ENCODE assay signal across 27 mouse cellular contexts in genomic region chr16:88212531-88212930, GRCm38 (mm10).
A peak's percentile ranks its signal among the peaks of the same experiment; 100 is the strongest.
DNase-seq lines count a peak whose midpoint lies in the region; TF ChIP-seq lines count a peak whose summit lies in the region.
"Had no signal": no experiment of that assay in that cellular context is flagged by ENCODE, and none has a peak within 500 bp of the region (broad histone marks: within the 10 kb centered on the region; RNA-seq: fewer than 3 reads in every experiment).

No protein-coding gene starts in this region.

- no peaks in the 10 kb centered on the region for H3K9me3 ChIP-seq in CH12.LX (replicated peaks; ENCODE audit: low read length)
- H3K9me3 ChIP-seq: embryonic facial prominence, embryonic 15.5 days; forebrain, embryonic 12.5 days; heart, embryonic 12.5 days; limb, embryonic 12.5 days; liver, embryonic 15.5 days; midbrain, embryonic 15.5 days; neural tube, embryonic 12.5 days had no signal

- H3K79me2 ChIP-seq in CH12.LX (replicated peaks; ENCODE audit: control insufficient read depth, extremely low read depth, insufficient read depth, poor library complexity, severe bottlenecking) = no peaks in the 10 kb centered on the region

- H3K4me1 ChIP-seq in CH12.LX (ENCODE audit: control insufficient read depth in 1 of 2, insufficient read depth in 2 of 2) = 0 out of 4 replicates have a peak, but pooled peaks cover 0 to 5% of the 10 kb centered on the region in 2 experiments
- H3K4me1 ChIP-seq: embryonic facial prominence, embryonic 15.5 days; forebrain, embryonic 12.5 days; heart, embryonic 12.5 days; limb, embryonic 12.5 days; liver, embryonic 15.5 days; midbrain, embryonic 15.5 days; neural tube, embryonic 12.5 days had no signal

- intact Hi-C loops in left cerebral cortex, adult 2 months (cut with DNase I) = loop anchor here (10.0 kb wide), 2 partner anchors 332 to 1552 kb away; no protein-coding TSS in a partner anchor

- no peak overlapping the region for H3K27ac ChIP-seq in CH12.LX (ENCODE audit: insufficient read depth, low read depth)
- H3K27ac ChIP-seq in left cerebral cortex, adult 2 months = no peak overlapping the region
- H3K27ac ChIP-seq: embryonic facial prominence, embryonic 15.5 days; forebrain, embryonic 12.5 days; hindbrain, embryonic 14.5 days; limb, embryonic 12.5 days; liver, embryonic 15.5 days; midbrain, embryonic 15.5 days; neural tube, embryonic 12.5 days had no signal

- no peak overlapping the region for H3K4me3 ChIP-seq in CH12.LX (replicated peaks in 1 of 3; ENCODE audit: low read depth in 2 of 3, low read length in 2 of 3, poor library complexity in 1 of 3)
- no peak overlapping the region for H3K4me3 ChIP-seq in left cerebral cortex, adult 2 months
- H3K4me3 ChIP-seq: embryonic facial prominence, embryonic 15.5 days; forebrain, embryonic 12.5 days; heart, embryonic 12.5 days; limb, embryonic 12.5 days; liver, embryonic 15.5 days; midbrain, embryonic 15.5 days; myocyte; neural tube, embryonic 12.5 days had no signal

- no peak overlapping the region for H3K9ac ChIP-seq in CH12.LX (ENCODE audit: insufficient read depth, low read depth)
- H3K9ac ChIP-seq: embryonic facial prominence, embryonic 15.5 days; forebrain, embryonic 12.5 days; forebrain, postnatal 0 days; heart, embryonic 12.5 days; hindbrain, embryonic 14.5 days; limb, embryonic 12.5 days; liver, embryonic 15.5 days; lung, embryonic 14.5 days; midbrain, embryonic 15.5 days; neural tube, embryonic 12.5 days had no signal

- peak; percentile 5 for DNase-seq in gastrocnemius, postnatal 25 days
- DNase-seq in gastrocnemius, postnatal 4 days (ENCODE audit: low spot score in 2 of 2) = no peak
- DNase-seq in CH12.LX (ENCODE audit: extremely low read depth) = no peak
- DNase-seq in thymus, adult 18-20 months = peak; percentile 26 to 55
- DNase-seq in thymus, postnatal 25 days = peak; percentile 72
- DNase-seq in left cerebral cortex, adult 2 months (ENCODE audit: extremely low spot score in 1 of 2, low spot score in 2 of 2) = no peak
- no peak for DNase-seq in heart, adult 8-10 months (ENCODE audit: low spot score)
- DNase-seq: cerebellum, adult 11-12 months; cerebellum, adult 9-11 months; forebrain, postnatal 0 days; gastrocnemius, postnatal 14 days; heart, adult 18-20 months; heart, postnatal 4 days; kidney, adult 11 months; lung, postnatal 14 days; right cerebral cortex, adult 18-20 months; spleen, adult 18-20 months had no signal

- in situ Hi-C loops in CH12.LX (cut with MboI; ENCODE audit: low pct_ligation_motif_present, low pct_unique_long_range_greater_than_20kb, low sequenced_read_pairs) = no loop called here

- no peaks in the 10 kb centered on the region for H3K27me3 ChIP-seq in CH12.LX (replicated peaks)
- H3K27me3 ChIP-seq: embryonic facial prominence, embryonic 15.5 days; forebrain, embryonic 12.5 days; heart, embryonic 12.5 days; limb, embryonic 12.5 days; liver, embryonic 15.5 days; midbrain, embryonic 15.5 days; neural tube, embryonic 12.5 days had no signal

- H3K4me2 ChIP-seq in CH12.LX (ENCODE audit: insufficient read depth, low read depth, poor library complexity, severe bottlenecking) = no peak overlapping the region
- H3K4me2 ChIP-seq: embryonic facial prominence, embryonic 15.5 days; forebrain, embryonic 12.5 days; heart, embryonic 12.5 days; hindbrain, embryonic 14.5 days; limb, embryonic 12.5 days; liver, embryonic 15.5 days; lung, embryonic 14.5 days; midbrain, embryonic 15.5 days; neural tube, embryonic 12.5 days had no signal

- no peak for TF ChIP-seq POLR2A in CH12.LX (IDR thresholded peaks at IDR 0.05; ENCODE audit: low read depth, low read length)

- peak in 1 of 2 experiments; percentile 32; a peak in 1 of 4 replicates for TF ChIP-seq CTCF in CH12.LX (conservative IDR thresholded peaks at IDR 0.05 in 1 of 2, IDR thresholded peaks at IDR 0.05 in 1 of 2; ENCODE audit: low read depth in 2 of 2, low read length in 2 of 2)
- no peak for TF ChIP-seq CTCF in left cerebral cortex, adult 2 months (IDR thresholded peaks at IDR 0.05)

- no peak for TF ChIP-seq EP300 in CH12.LX (IDR thresholded peaks at IDR 0.05; ENCODE audit: low read length)

- H3K36me3 ChIP-seq in CH12.LX (replicated peaks in 1 of 2; ENCODE audit: control insufficient read depth in 1 of 2, insufficient read depth in 1 of 2, low read length in 1 of 2) = no peaks in the 10 kb centered on the region
- H3K36me3 ChIP-seq: embryonic facial prominence, embryonic 15.5 days; forebrain, embryonic 12.5 days; heart, embryonic 12.5 days; limb, embryonic 12.5 days; liver, embryonic 15.5 days; midbrain, embryonic 15.5 days; neural tube, embryonic 12.5 days had no signal

- peak; percentile 29 for TF ChIP-seq RAD21 in CH12.LX (IDR thresholded peaks at IDR 0.05; ENCODE audit: low read depth, low read length)

- dilution Hi-C loops in CH12.LX (cut with MboI; ENCODE audit: extremely low pct_ligation_motif_present, extremely low pct_unique_long_range_greater_than_20kb, low sequenced_read_pairs) = no loop called here

TF ChIP-seq in CH12.LX, 34 proteins besides CTCF, POLR2A, EP300 and RAD21:
- TF ChIP-seq POLR2AphosphoS2 (IDR thresholded peaks at IDR 0.05; ENCODE audit: low read depth, low read length) (no peak), PAX5 (IDR thresholded peaks at IDR 0.05; ENCODE audit: low read length) (no peak), HCFC1 (IDR thresholded peaks at IDR 0.05; ENCODE audit: low read depth, low read length) (no peak), SMC3 (IDR thresholded peaks at IDR 0.05; ENCODE audit: low read depth, low read length) (no peak)

Comparison
In these comparisons a context has a peak if more than half of its experiments do, and no peak if none do; other contexts are left out.
1. DNase-seq: peak in gastrocnemius, postnatal 25 days (single experiment), thymus, adult 18-20 months (2 of 2) and thymus, postnatal 25 days (single experiment); none in gastrocnemius, postnatal 4 days (0 of 2), CH12.LX (single experiment), left cerebral cortex, adult 2 months (0 of 2) and heart, adult 8-10 months (single experiment).